Mouse (Mus musculus): ENCODE data around the gene Cdh10.

The Cdh10 gene

GRCm38 (mm10) chr15:18975041-18975440 is 156.3 kb downstream of the Cdh10 start:
- DNase-seq (ENCODE audit: low spot score in 2 of 2): peak in 1 of 2 experiments; percentile 28

- no peak for DNase-seq (ENCODE audit: low spot score in 2 of 2)
Observed at GRCm38 (mm10) chr15:18984891-18985290, 166.1 kb downstream of the Cdh10 start.

- no peak for DNase-seq (ENCODE audit: low spot score in 2 of 2)
Observed at GRCm38 (mm10) chr15:18987671-18988070, 168.9 kb downstream of the Cdh10 start.

- no peak for DNase-seq (ENCODE audit: low spot score in 2 of 2)
Observed at GRCm38 (mm10) chr15:18993512-18993911, 174.8 kb downstream of the Cdh10 start.

GRCm38 (mm10) chr15:18994294-18994693 is 175.5 kb downstream of the Cdh10 start:
- no peak for DNase-seq (ENCODE audit: low spot score in 2 of 2)

- DNase-seq (ENCODE audit: low spot score in 2 of 2): no peak
Observed at GRCm38 (mm10) chr15:19010829-19011228, 192.1 kb downstream of the Cdh10 start.

GRCm38 (mm10) chr15:19032983-19033382 is 214.2 kb downstream of the Cdh10 start:
- DNase-seq (ENCODE audit: low spot score in 2 of 2): no peak

- no peak for DNase-seq (ENCODE audit: low spot score in 2 of 2)
Observed at GRCm38 (mm10) chr15:19040077-19040476, 221.3 kb downstream of the Cdh10 start.

Data from frontal cortex, postnatal 36 days (tissue).